Mouse (Mus musculus): Measurements from ENCODE around the gene Idh1. TPM values are rescaled to one million over a fixed set of nuclear protein-coding genes. Genes with fewer than 3 reads are reported as not detected.
A peak's percentile ranks its signal among the peaks of the same experiment; 100 is the strongest.

Gene Idh1
- polyA plus RNA-seq, 1 experiment from 2014 or later: 151 TPM

DNA sequence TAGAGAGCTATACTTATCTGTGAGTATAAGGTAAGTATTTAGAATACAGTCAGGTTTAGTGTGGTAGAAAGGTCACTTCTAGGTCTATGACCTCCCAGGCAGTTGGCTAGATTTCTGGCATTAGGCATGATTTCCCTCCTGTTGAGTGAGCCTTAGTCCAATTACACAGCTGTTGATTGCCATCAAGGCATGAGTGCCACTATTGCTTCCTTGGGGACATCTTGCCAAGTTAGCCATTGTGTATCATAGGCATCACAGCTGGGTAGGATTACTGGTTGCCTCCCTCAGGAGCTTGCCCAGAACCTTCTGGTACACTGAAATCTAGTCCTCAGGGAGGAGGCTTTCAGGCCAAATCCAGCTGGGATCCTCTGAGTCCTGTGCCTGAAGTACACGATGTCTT is 53.5 kb downstream of the Idh1 start:
- H3K27me3 ChIP-seq (ENCODE audit: control insufficient read depth, insufficient read depth, low read depth, low read length): no peaks in the 10 kb centered on the region
- no peaks in the 10 kb centered on the region for H3K36me3 ChIP-seq (ENCODE audit: control insufficient read depth, insufficient read depth)
- no peak overlapping the region for H3K9ac ChIP-seq (ENCODE audit: low read depth, low read length)
- no peak overlapping the region for H3K4me2 ChIP-seq (ENCODE audit: low read depth, low read length)
- no peaks in the 10 kb centered on the region for H3K9me3 ChIP-seq (replicated peaks; ENCODE audit: control insufficient read depth, low read length)
- 64% methylated on average over 1 of the region's 1 CpGs for WGBS (ENCODE audit: insufficient replicate concordance)
- no peak overlapping the region for H3K27ac ChIP-seq (ENCODE audit: low read length)
- ATAC-seq (ENCODE audit: low read depth): no peak
- H3K4me1 ChIP-seq (ENCODE audit: control insufficient read depth, low read depth, low read length): no peaks in the 10 kb centered on the region
- H3K4me3 ChIP-seq (ENCODE audit: low read depth, low read length): no peak overlapping the region

DNA sequence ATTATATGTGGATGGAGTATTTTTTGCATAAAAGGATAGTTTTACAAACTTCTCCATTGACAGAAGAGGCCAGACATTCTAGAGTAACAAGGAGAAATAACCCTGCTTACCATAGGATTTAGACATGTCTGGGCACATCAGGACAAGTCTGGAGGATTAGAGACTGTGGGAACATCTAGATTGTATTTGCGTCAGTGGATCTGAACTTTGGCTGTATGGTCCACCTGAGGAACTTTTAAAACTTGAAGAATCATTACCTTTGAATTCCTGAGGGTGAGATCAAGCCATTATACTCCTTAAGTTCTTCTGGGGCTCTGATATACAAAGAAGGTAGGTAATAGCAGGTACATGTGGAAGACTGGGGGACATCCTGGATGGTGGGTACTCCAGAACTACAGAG is 54.6 kb downstream of the Idh1 start:
- H3K4me2 ChIP-seq (ENCODE audit: low read depth, low read length): no peak overlapping the region
- H3K4me3 ChIP-seq (ENCODE audit: low read depth, low read length): no peak overlapping the region
- no peak overlapping the region for H3K27ac ChIP-seq (ENCODE audit: low read length)
- H3K9me3 ChIP-seq (replicated peaks; ENCODE audit: control insufficient read depth, low read length): no peaks in the 10 kb centered on the region
- WGBS (ENCODE audit: insufficient replicate concordance): 55% methylated on average over 1 of the region's 1 CpGs
- no peaks in the 10 kb centered on the region for H3K27me3 ChIP-seq (ENCODE audit: control insufficient read depth, insufficient read depth, low read depth, low read length)
- H3K4me1 ChIP-seq (ENCODE audit: control insufficient read depth, low read depth, low read length): no peaks in the 10 kb centered on the region
- H3K36me3 ChIP-seq (ENCODE audit: control insufficient read depth, insufficient read depth): no peaks in the 10 kb centered on the region
- ATAC-seq (ENCODE audit: low read depth): no peak
- H3K9ac ChIP-seq (ENCODE audit: low read depth, low read length): no peak overlapping the region

DNA sequence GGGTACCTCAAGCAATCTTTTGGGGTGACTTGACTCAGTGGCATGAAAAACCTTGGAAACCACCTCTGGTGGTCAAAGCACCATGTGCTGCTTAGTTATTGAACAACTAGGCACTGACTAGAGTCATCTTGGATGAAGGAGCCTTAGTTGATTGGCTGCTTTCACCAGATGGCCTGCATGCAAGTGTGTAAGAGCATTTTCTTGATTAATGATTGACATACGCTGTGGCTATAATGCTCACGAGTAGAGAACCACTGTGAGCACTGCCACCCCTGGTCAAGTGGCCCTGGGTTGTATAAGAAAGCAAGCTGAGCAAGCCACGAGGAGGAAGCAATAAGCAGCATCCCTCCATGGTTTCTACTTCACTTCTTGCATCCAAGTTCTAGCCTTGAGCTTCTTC is 56.1 kb downstream of the Idh1 start:
- Histone ChIP-seq H3K36me3 (ENCODE audit: control insufficient read depth, insufficient read depth) (no peaks in the 10 kb centered on the region), H3K4me2 (ENCODE audit: low read depth, low read length) (no peak overlapping the region), H3K9ac (ENCODE audit: low read depth, low read length) (no peak overlapping the region), H3K27me3 (ENCODE audit: control insufficient read depth, insufficient read depth, low read depth, low read length) (no peaks in the 10 kb centered on the region), H3K9me3 (replicated peaks; ENCODE audit: control insufficient read depth, low read length) (no peaks in the 10 kb centered on the region), H3K4me3 (ENCODE audit: low read depth, low read length) (no peak overlapping the region), H3K27ac (ENCODE audit: low read length) (no peak overlapping the region), H3K4me1 (ENCODE audit: control insufficient read depth, low read depth, low read length) (no peaks in the 10 kb centered on the region)
- WGBS (ENCODE audit: insufficient replicate concordance): 55% methylated on average over 3 of the region's 3 CpGs
- no peak for ATAC-seq (ENCODE audit: low read depth)

DNA sequence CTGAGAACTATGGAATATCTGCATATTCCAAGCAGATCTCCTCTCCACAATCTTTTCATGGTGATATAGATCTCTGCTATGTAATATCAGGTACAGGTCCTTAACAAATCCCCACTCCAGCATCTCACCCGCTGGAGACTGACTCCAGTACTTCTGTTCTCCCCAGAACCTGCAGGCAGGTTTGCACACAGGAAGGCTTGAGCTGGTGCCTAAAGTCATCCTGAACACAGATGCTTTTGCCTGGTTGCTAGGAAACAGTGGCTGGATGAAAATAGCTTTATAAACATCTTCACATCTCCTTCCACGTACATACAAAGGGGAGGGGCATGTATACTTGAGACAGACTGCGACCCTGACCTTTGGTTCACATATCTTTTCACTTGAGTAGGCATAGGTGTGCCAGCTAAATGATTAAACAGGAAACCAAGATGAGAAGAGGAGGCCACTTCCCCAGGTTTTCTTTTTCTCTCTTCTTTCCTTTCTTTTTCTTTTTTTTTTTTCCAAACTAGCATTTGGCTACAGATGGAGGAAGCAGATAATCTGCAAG is 56.6 kb downstream of the Idh1 start:
- H3K9ac ChIP-seq (ENCODE audit: low read depth, low read length): no peak overlapping the region
- ATAC-seq (ENCODE audit: low read depth): no peak
- H3K27me3 ChIP-seq (ENCODE audit: control insufficient read depth, insufficient read depth, low read depth, low read length): no peaks in the 10 kb centered on the region
- H3K4me2 ChIP-seq (ENCODE audit: low read depth, low read length): no peak overlapping the region
- H3K36me3 ChIP-seq (ENCODE audit: control insufficient read depth, insufficient read depth): no peaks in the 10 kb centered on the region
- WGBS (ENCODE audit: insufficient replicate concordance): 56% methylated on average over 3 of the region's 3 CpGs
- H3K9me3 ChIP-seq (replicated peaks; ENCODE audit: control insufficient read depth, low read length): no peaks in the 10 kb centered on the region
- H3K4me1 ChIP-seq (ENCODE audit: control insufficient read depth, low read depth, low read length): no peaks in the 10 kb centered on the region
- H3K27ac ChIP-seq (ENCODE audit: low read length): no peak overlapping the region
- no peak overlapping the region for H3K4me3 ChIP-seq (ENCODE audit: low read depth, low read length)

DNA sequence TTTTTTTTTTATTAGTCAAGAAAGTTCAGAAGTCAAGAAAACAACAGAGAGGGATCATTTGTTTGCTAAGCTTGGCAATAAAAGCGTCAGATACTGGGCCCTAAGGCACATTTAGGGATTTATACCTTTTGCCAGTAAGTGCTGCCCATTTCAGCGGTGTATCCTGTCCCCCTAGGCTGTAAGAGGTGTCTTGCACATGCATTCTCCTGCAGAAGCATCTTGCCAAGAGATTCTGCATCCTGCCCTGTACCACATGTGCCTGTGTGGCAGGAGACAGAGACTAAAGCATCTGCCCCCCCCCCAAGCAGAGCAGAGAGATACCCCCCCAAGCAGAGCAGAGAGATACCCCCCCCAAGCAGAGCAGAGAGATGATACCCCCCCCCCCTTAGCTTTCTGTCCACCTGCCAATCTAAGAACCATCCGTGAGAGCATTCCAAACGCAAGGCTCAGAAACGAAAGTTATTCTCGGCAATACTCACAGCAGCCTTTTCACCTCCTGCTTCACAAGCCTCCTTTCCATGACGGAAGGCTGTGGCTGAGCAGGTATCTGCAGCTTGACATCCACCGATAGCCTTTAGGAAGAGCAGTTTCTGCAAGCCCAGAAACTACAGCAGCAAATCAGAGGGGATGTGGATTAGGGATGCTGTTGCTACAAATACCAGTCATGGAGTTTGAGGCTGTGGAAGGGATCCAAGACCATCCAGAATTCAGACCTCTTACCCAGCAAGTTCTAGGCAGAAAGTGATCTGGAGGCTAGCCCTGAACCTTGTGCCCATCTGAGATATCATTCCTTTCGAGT is 63.5 kb downstream of the Idh1 start, which contains the start of gene D630023F18Rik:
D630023F18Rik (minus strand) TSS at position 641 of the 799 bp plus-strand sequence.
- no peaks in the 10 kb centered on the region for H3K9me3 ChIP-seq (replicated peaks; ENCODE audit: control insufficient read depth, low read length)
- no peak within 1 kb of the TSS for H3K9ac ChIP-seq (ENCODE audit: low read depth, low read length)
- no peaks in the 10 kb centered on the region for H3K27me3 ChIP-seq (ENCODE audit: control insufficient read depth, insufficient read depth, low read depth, low read length)
- 26% methylated on average over 9 of the region's 9 CpGs for WGBS (ENCODE audit: insufficient replicate concordance)
- ATAC-seq (ENCODE audit: low read depth): no peak
- no peaks in the 10 kb centered on the region for H3K36me3 ChIP-seq (ENCODE audit: control insufficient read depth, insufficient read depth)
- no peak within 1 kb of the TSS for H3K27ac ChIP-seq (ENCODE audit: low read length)
- H3K4me3 ChIP-seq (ENCODE audit: low read depth, low read length): no peak within 1 kb of the TSS
- H3K4me1 ChIP-seq (ENCODE audit: control insufficient read depth, low read depth, low read length): no peaks in the 10 kb centered on the region
- H3K4me2 ChIP-seq (ENCODE audit: low read depth, low read length): no peak within 1 kb of the TSS

DNA sequence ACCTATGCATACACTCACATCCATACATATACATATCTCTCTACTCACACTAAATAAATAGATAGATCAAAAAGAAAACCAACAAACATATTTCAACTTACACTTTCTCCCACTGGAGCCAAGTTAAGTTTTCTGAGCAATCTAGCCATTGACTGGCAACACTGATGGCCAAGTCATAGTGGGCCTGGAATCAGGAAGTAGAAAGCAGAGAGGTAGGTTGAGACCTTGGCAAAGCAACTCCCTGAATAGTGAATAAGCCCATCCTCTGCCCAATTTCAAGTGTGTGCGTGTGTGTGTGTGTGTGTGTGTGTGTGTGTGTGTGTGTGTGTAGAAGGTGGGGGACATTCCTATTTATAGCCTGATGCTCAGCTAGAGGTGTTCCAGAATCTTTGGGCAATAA is 66.9 kb downstream of the Idh1 start, which contains the start of gene Gm28845:
Gm28845 (minus strand) TSS at position 121 of the 400 bp plus-strand sequence.
- Histone ChIP-seq H3K27ac (ENCODE audit: low read length) (no peak within 1 kb of the TSS), H3K27me3 (ENCODE audit: control insufficient read depth, insufficient read depth, low read depth, low read length) (no peaks in the 10 kb centered on the region)
- no peak for ATAC-seq (ENCODE audit: low read depth)

DNA sequence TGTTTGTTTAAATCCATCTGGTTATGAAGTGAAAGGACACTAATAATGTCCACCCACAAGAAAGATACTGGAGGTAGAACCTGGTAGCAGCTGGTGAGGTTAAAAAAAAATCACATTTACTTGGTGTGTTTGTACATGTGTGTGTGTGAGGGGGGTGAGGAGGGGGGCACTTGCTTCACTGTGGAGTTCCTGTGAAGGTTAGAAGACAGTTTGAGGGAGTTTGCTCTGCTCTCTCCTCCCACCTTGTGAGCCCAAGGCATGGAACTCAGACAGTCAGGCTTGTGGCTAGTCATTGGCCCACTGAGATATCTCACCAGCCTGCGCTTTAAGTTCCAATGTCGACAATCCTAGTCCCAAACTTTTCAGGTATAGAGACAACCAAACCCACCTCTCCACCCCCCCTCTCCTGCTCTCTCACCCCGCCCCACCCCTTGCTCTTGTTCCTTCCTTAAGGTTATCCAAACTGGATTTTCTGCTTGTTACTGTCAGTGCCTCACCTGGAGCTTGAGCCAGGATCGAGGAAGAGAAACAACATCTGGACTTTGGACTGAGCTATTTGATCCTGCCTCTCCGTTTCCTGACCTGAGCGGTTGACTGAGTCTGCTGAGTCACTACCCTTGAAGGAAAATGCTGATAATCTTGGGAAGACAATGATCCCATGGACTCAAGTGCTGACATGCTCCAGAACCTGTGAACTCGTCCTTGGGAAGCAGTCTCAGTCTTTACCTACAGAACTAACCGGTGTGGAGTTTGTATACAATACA is 68.0 kb downstream of the Idh1 start:
- Histone ChIP-seq H3K4me2 (ENCODE audit: low read depth, low read length) (no peak overlapping the region), H3K27ac (ENCODE audit: low read length) (no peak overlapping the region), H3K9me3 (replicated peaks; ENCODE audit: control insufficient read depth, low read length) (no peaks in the 10 kb centered on the region), H3K27me3 (ENCODE audit: control insufficient read depth, insufficient read depth, low read depth, low read length) (no peaks in the 10 kb centered on the region), H3K9ac (ENCODE audit: low read depth, low read length) (no peak overlapping the region), H3K4me3 (ENCODE audit: low read depth, low read length) (no peak overlapping the region), H3K36me3 (ENCODE audit: control insufficient read depth, insufficient read depth) (no peaks in the 10 kb centered on the region), H3K4me1 (ENCODE audit: control insufficient read depth, low read depth, low read length) (no peaks in the 10 kb centered on the region)
- WGBS (ENCODE audit: insufficient replicate concordance): 50% methylated on average over 8 of the region's 8 CpGs
- no peak for ATAC-seq (ENCODE audit: low read depth)

More for the DNA sequence above, 66.9 kb downstream of the Idh1 start, which contains the start of gene Gm28845:
- Histone ChIP-seq H3K4me3 (ENCODE audit: low read depth, low read length) (no peak within 1 kb of the TSS), H3K9me3 (replicated peaks; ENCODE audit: control insufficient read depth, low read length) (no peaks in the 10 kb centered on the region), H3K4me2 (ENCODE audit: low read depth, low read length) (no peak within 1 kb of the TSS), H3K9ac (ENCODE audit: low read depth, low read length) (no peak within 1 kb of the TSS), H3K4me1 (ENCODE audit: control insufficient read depth, low read depth, low read length) (no peaks in the 10 kb centered on the region), H3K36me3 (ENCODE audit: control insufficient read depth, insufficient read depth) (no peaks in the 10 kb centered on the region)
- 56% methylated on average over 1 of the region's 1 CpGs for WGBS (ENCODE audit: insufficient replicate concordance)

DNA sequence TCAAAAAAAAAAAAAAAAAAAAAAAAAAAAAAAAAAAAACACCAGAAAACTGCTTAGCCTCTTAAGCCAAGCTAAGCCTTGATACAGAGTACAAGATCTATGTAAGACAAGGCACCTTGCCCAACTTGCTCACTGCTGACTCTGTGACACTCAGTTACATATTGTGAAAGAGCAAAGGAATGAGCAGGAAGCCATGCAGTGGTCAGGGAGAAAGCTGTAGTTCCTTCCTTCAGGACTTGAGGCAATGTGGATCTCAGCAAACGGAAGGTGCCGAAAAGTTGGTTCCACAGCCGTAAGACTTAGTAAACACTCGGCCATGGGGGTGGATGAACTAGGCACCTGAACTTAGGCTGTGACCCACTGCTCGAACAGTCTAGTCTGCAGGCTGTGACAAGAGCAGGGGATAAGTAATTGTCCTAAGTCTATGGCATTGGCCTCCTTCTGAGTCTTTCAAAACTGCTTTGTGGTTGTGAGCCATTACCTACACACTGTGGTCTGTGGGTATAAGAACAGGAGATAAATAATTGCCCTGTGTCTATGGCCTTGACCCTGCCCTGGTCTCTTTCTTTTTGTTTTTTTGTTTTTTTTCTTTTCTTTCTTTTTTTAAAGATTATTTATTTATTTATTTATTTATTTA is 72.6 kb downstream of the Idh1 start:
- Histone ChIP-seq H3K27ac (ENCODE audit: low read length) (no peak overlapping the region), H3K4me2 (ENCODE audit: low read depth, low read length) (peak overlapping the region; percentile 19; the same call in 1 of the 2 replicates), H3K9ac (ENCODE audit: low read depth, low read length) (no peak overlapping the region), H3K4me1 (ENCODE audit: control insufficient read depth, low read depth, low read length) (no peaks in the 10 kb centered on the region; the same call in 1 of the 2 replicates), H3K4me3 (ENCODE audit: low read depth, low read length) (no peak overlapping the region), H3K36me3 (ENCODE audit: control insufficient read depth, insufficient read depth) (no peaks in the 10 kb centered on the region), H3K9me3 (replicated peaks; ENCODE audit: control insufficient read depth, low read length) (no peaks in the 10 kb centered on the region), H3K27me3 (ENCODE audit: control insufficient read depth, insufficient read depth, low read depth, low read length) (no peaks in the 10 kb centered on the region)
- 53% methylated on average over 5 of the region's 5 CpGs for WGBS (ENCODE audit: insufficient replicate concordance)
- ATAC-seq (ENCODE audit: low read depth): peak; percentile 53; the same call in 1 of the 2 replicates
